Mouse (Mus musculus): ENCODE results near the gene Slc3a2. TPM values are rescaled to one million over a fixed set of nuclear protein-coding genes. Genes with fewer than 3 reads are reported as not detected.

The Slc3a2 gene
- polyA plus RNA-seq (2021; fragmentation: Nextera tagmentation): 194 and 203 TPM in 2 replicates
- long read RNA-seq, experiment 1, transcript Slc3a2-207 (8 exons, 1,393 nt): minor isoform, 8 of 413 reads
- long read RNA-seq, experiment 1, transcript Slc3a2-201 (9 exons, 1,819 nt): major isoform, 197 of 413 reads
- long read RNA-seq, experiment 1, transcript Slc3a2-202 (10 exons, 2,813 nt): minor isoform, 178 of 413 reads
- long read RNA-seq, experiment 1, partial matches to known transcripts: 23 of 413 reads
- long read RNA-seq, experiment 1, other reads (novel, unspliced or antisense): 7 of 413 reads
- long read RNA-seq, experiment 2, transcript Slc3a2-202 (10 exons, 2,813 nt): major isoform, 508 of 998 reads
- long read RNA-seq, experiment 2, transcript Slc3a2-201 (9 exons, 1,819 nt): minor isoform, 467 of 998 reads
- long read RNA-seq, experiment 2, partial matches to known transcripts: 6 of 998 reads
- long read RNA-seq, experiment 2, other reads (novel, unspliced or antisense): 15 of 998 reads

GRCm38 (mm10) chr19:8722907-8723573 is at the start of gene Slc3a2:
TSS of gene Slc3a2 (minus strand) at chr19:8723369.

DNA sequence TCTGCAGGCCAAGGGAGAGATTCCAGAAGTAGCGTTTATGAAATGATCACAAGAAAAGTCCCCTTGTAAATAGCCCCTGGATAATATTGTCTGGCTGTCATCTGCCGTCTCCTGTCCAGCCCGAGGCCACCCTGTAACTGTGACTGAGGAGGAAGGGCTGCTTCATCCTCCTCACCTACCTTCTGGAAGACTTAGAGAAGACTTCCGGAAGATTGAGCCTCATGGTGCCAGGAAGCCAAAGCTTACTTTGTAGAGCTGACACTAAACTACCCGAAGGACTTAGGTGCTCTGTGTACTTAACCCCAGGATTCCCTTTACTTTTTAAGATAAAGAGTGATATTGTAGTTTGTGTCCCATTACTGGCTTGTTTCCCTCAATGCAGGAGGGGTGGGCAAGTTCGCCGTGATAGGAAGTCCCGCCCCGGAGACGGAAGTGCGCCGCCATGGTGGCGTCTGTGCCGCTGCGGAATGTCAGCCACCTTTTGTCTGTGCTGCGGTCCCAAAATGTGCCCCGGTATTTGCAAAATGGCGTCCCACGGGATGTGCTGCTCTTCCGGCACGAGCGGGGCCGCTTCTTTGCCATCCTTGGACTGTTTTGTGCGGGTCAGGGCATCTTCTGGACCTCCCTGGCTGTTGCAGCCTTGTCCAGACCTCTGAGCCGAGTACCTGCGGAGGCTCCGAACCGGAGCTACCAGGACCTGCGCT is 47.5 kb upstream of the Slc3a2 start, which contains the start of gene Tmem223:
Gene Tmem223 (plus strand): TSS at position 430 of the 704 bp plus-strand sequence.

GRCm38 (mm10) chr19:8756635-8757387 is 33.6 kb upstream of the Slc3a2 start, which contains the start of gene Nxf1:
TSS of gene Nxf1 (plus strand) at chr19:8757073.

DNA sequence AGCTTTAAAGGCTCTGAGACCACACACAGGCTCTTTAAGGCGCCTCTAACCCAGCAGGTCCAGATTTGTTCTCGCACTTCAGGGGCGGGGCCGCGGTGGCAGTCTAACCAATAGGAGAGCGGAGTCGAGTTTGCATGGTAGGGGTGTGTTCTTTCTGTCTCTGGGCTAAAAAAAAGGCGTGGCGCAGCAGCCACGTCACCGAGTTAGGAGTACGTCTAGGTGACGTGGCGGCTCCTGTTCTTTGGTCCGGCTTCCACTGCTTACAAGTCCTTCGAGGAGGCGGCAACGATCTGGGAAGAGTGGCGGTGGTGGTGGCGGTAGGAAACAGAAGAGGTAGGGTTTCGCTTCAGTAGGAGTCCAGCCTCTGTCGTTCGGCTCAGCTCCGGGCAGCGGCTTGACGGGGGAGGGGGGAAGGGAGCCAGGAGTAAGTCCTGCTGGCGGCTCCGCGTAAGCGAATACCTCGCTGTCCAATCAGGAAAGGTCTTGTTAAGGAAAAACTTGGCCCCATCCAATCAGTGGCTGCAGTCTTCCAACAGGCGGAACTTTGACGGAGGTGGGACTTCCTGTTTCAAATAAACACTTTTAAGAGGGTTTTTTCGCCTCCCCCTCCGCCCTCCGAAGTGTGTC is 18.2 kb upstream of the Slc3a2 start, which contains the start of gene Stx5a:
Gene Stx5a (plus strand): TSS at position 171 of the 627 bp plus-strand sequence.

GRCm38 (mm10) chr19:8740603-8741002 is 17.4 kb upstream of the Slc3a2 start, which contains the start of gene 1700092M07Rik:
TSS of gene 1700092M07Rik (plus strand) at chr19:8740718.

GRCm38 (mm10) chr19:8735389-8736159 is 12.4 kb upstream of the Slc3a2 start, which contains the start of gene Wdr74:
TSS of gene Wdr74 (plus strand) at chr19:8735827.

GRCm38 (mm10) chr19:8663360-8663839 is 59.8 kb downstream of the Slc3a2 start, which contains the start of gene Chrm1:
TSS of gene Chrm1 (plus strand) at chr19:8663789.

Small RNA genes within 50 kb of the gene (microRNA-seq; reads per million reads assigned to microRNA genes)
- gene Mir6992: not detected

Other genes with a start within 250 kb of the Slc3a2 start
- gene Slc22a8, start 132.1 kb downstream of the Slc3a2 start, polyA plus RNA-seq (2021; fragmentation: Nextera tagmentation): 8.6 and 10.4 TPM in 2 replicates
- gene Slc22a6, start 105.3 kb downstream of the Slc3a2 start, polyA plus RNA-seq (2021; fragmentation: Nextera tagmentation): 0.43 and 1.1 TPM in 2 replicates
- gene Chrm1, start 59.6 kb downstream of the Slc3a2 start, polyA plus RNA-seq (2021; fragmentation: Nextera tagmentation): 58.8 and 86.9 TPM in 2 replicates
- 60.1 and 61.7 TPM in 2 replicates for gene Wdr74, start 12.5 kb upstream of the Slc3a2 start, polyA plus RNA-seq (2021; fragmentation: Nextera tagmentation)
- 0.38 TPM in 1 of 2 replicates, not detected in the other for gene 1700092M07Rik, start 17.3 kb upstream of the Slc3a2 start, polyA plus RNA-seq (2021; fragmentation: Nextera tagmentation)
- gene Stx5a, start 18.0 kb upstream of the Slc3a2 start, polyA plus RNA-seq (2021; fragmentation: Nextera tagmentation): 27.4 and 27.8 TPM in 2 replicates
- gene Nxf1, start 33.7 kb upstream of the Slc3a2 start, polyA plus RNA-seq (2021; fragmentation: Nextera tagmentation): 29.6 and 30.3 TPM in 2 replicates
- 260 and 276 TPM in 2 replicates for gene Tmem223, start 47.6 kb upstream of the Slc3a2 start, polyA plus RNA-seq (2021; fragmentation: Nextera tagmentation)
- 34.5 and 40.0 TPM in 2 replicates for gene Tmem179b, start 51.1 kb upstream of the Slc3a2 start, polyA plus RNA-seq (2021; fragmentation: Nextera tagmentation)
- gene Taf6l, start 63.0 kb upstream of the Slc3a2 start, polyA plus RNA-seq (2021; fragmentation: Nextera tagmentation): 14.4 and 16.9 TPM in 2 replicates
- gene Polr2g, start 75.2 kb upstream of the Slc3a2 start, polyA plus RNA-seq (2021; fragmentation: Nextera tagmentation): 237 and 259 TPM in 2 replicates
- gene Zbtb3, start 79.2 kb upstream of the Slc3a2 start, polyA plus RNA-seq (2021; fragmentation: Nextera tagmentation): 1.8 and 2.2 TPM in 2 replicates
- gene Ttc9c, start 96.0 kb upstream of the Slc3a2 start, polyA plus RNA-seq (2021; fragmentation: Nextera tagmentation): 16.3 and 23.9 TPM in 2 replicates
- 6.1 and 6.8 TPM in 2 replicates for gene Hnrnpul2, start 96.6 kb upstream of the Slc3a2 start, polyA plus RNA-seq (2021; fragmentation: Nextera tagmentation)
- gene AC129217.1, start 106.4 kb upstream of the Slc3a2 start, polyA plus RNA-seq (2021; fragmentation: Nextera tagmentation): not detected in 2 replicates
- gene Bscl2, start 114.1 kb upstream of the Slc3a2 start, polyA plus RNA-seq (2021; fragmentation: Nextera tagmentation): 90.2 and 97.4 TPM in 2 replicates
- 238 and 326 TPM in 2 replicates for gene Gng3, start 115.8 kb upstream of the Slc3a2 start, polyA plus RNA-seq (2021; fragmentation: Nextera tagmentation)
- gene Lrrn4cl, start 127.4 kb upstream of the Slc3a2 start, polyA plus RNA-seq (2021; fragmentation: Nextera tagmentation): 0.16 and 0.25 TPM in 2 replicates
- 153 and 176 TPM in 2 replicates for gene Ubxn1, start 148.1 kb upstream of the Slc3a2 start, polyA plus RNA-seq (2021; fragmentation: Nextera tagmentation)
- gene Uqcc3, start 157.6 kb upstream of the Slc3a2 start, polyA plus RNA-seq (2021; fragmentation: Nextera tagmentation): 71.6 and 77.0 TPM in 2 replicates
- gene Lbhd1, start 160.4 kb upstream of the Slc3a2 start, polyA plus RNA-seq (2021; fragmentation: Nextera tagmentation): 3.7 and 5.7 TPM in 2 replicates
- not detected in 2 replicates for gene Gm49403, start 160.6 kb upstream of the Slc3a2 start, polyA plus RNA-seq (2021; fragmentation: Nextera tagmentation)
- 77.9 and 90.8 TPM in 2 replicates for gene 1810009A15Rik, start 165.5 kb upstream of the Slc3a2 start, polyA plus RNA-seq (2021; fragmentation: Nextera tagmentation)
- gene Gm49416, start 165.6 kb upstream of the Slc3a2 start, polyA plus RNA-seq (2021; fragmentation: Nextera tagmentation): 4.9 and 10.5 TPM in 2 replicates
- 6.6 and 8.1 TPM in 2 replicates for gene Ints5, start 169.6 kb upstream of the Slc3a2 start, polyA plus RNA-seq (2021; fragmentation: Nextera tagmentation)
- 20.4 and 22.5 TPM in 2 replicates for gene Ganab, start 174.7 kb upstream of the Slc3a2 start, polyA plus RNA-seq (2021; fragmentation: Nextera tagmentation)
- 45.2 and 47.5 TPM in 2 replicates for gene B3gat3, start 197.0 kb upstream of the Slc3a2 start, polyA plus RNA-seq (2021; fragmentation: Nextera tagmentation)
- 5.4 and 6.3 TPM in 2 replicates for gene Rom1, start 206.0 kb upstream of the Slc3a2 start, polyA plus RNA-seq (2021; fragmentation: Nextera tagmentation)
- gene Eml3, start 206.2 kb upstream of the Slc3a2 start, polyA plus RNA-seq (2021; fragmentation: Nextera tagmentation): 3.5 and 4.0 TPM in 2 replicates
- gene Mta2, start 218.5 kb upstream of the Slc3a2 start, polyA plus RNA-seq (2021; fragmentation: Nextera tagmentation): 22.3 and 23.3 TPM in 2 replicates
- gene Tut1, start 230.5 kb upstream of the Slc3a2 start, polyA plus RNA-seq (2021; fragmentation: Nextera tagmentation): 10.4 and 11.1 TPM in 2 replicates
- 400 and 450 TPM in 2 replicates for gene Eef1g, start 243.7 kb upstream of the Slc3a2 start, polyA plus RNA-seq (2021; fragmentation: Nextera tagmentation)